Mouse (Mus musculus): ENCODE measurements around the gene Zfp346.

Zfp346 gene

GRCm38 (mm10) chr13:55152621-55153415, 47.7 kb downstream of the Zfp346 start, which contains the start of gene Fgfr4:
Gene Fgfr4 (plus strand): TSS chr13:55152640.
- DNase-seq (ENCODE audit: low read depth, low spot score): peak; percentile 40

GRCm38 (mm10) chr13:55153951-55154350, 48.8 kb downstream of the Zfp346 start:
- DNase-seq (ENCODE audit: low read depth, low spot score): no peak

GRCm38 (mm10) chr13:55162365-55162764, 57.3 kb downstream of the Zfp346 start:
- DNase-seq (ENCODE audit: low read depth, low spot score): no peak

- DNase-seq (ENCODE audit: low read depth, low spot score): no peak
Observed at GRCm38 (mm10) chr13:55163553-55163952, 58.4 kb downstream of the Zfp346 start.

- no peak for DNase-seq (ENCODE audit: low read depth, low spot score)
Observed at GRCm38 (mm10) chr13:55165831-55166339, 60.8 kb downstream of the Zfp346 start.

- no peak for DNase-seq (ENCODE audit: low read depth, low spot score)
Observed at GRCm38 (mm10) chr13:55166806-55167725, 62.0 kb downstream of the Zfp346 start.

- no peak for DNase-seq (ENCODE audit: low read depth, low spot score)
Observed at GRCm38 (mm10) chr13:55167798-55168197, 62.7 kb downstream of the Zfp346 start.

GRCm38 (mm10) chr13:55168255-55168654, 63.1 kb downstream of the Zfp346 start:
- DNase-seq (ENCODE audit: low read depth, low spot score): no peak

- no peak for DNase-seq (ENCODE audit: low read depth, low spot score)
Observed at GRCm38 (mm10) chr13:55168958-55169369, 63.9 kb downstream of the Zfp346 start.

- peak; percentile 49 for DNase-seq (ENCODE audit: low read depth, low spot score)
Observed at GRCm38 (mm10) chr13:55171517-55172335, 66.6 kb downstream of the Zfp346 start.

GRCm38 (mm10) chr13:55172336-55172770, 67.2 kb downstream of the Zfp346 start:
- DNase-seq (ENCODE audit: low read depth, low spot score): no peak

GRCm38 (mm10) chr13:55174347-55174746, 69.2 kb downstream of the Zfp346 start:
- peak; percentile 32 for DNase-seq (ENCODE audit: low read depth, low spot score)

GRCm38 (mm10) chr13:55176265-55176664, 71.2 kb downstream of the Zfp346 start:
- DNase-seq (ENCODE audit: low read depth, low spot score): no peak

GRCm38 (mm10) chr13:55177903-55178496, 72.9 kb downstream of the Zfp346 start:
- no peak for DNase-seq (ENCODE audit: low read depth, low spot score)

GRCm38 (mm10) chr13:55178556-55178955, 73.4 kb downstream of the Zfp346 start:
- peak; percentile 82 for DNase-seq (ENCODE audit: low read depth, low spot score)

- no peak for DNase-seq (ENCODE audit: low read depth, low spot score)
Observed at GRCm38 (mm10) chr13:55179591-55179990, 74.5 kb downstream of the Zfp346 start.

- no peak for DNase-seq (ENCODE audit: low read depth, low spot score)
Observed at GRCm38 (mm10) chr13:55181786-55182172, 76.7 kb downstream of the Zfp346 start.

- DNase-seq (ENCODE audit: low read depth, low spot score): peak; percentile 57
Observed at GRCm38 (mm10) chr13:55182173-55182894, 77.2 kb downstream of the Zfp346 start.

GRCm38 (mm10) chr13:55183382-55183781, 78.3 kb downstream of the Zfp346 start:
- no peak for DNase-seq (ENCODE audit: low read depth, low spot score)
